Mouse (Mus musculus): Measurements from ENCODE around the gene Trpc4. TPM values are rescaled to one million over a fixed set of nuclear protein-coding genes. Genes with fewer than 3 reads are reported as not detected.

The Trpc4 gene
- polyA plus RNA-seq, 1 experiment from 2014 or later: 2.6 TPM

DNA sequence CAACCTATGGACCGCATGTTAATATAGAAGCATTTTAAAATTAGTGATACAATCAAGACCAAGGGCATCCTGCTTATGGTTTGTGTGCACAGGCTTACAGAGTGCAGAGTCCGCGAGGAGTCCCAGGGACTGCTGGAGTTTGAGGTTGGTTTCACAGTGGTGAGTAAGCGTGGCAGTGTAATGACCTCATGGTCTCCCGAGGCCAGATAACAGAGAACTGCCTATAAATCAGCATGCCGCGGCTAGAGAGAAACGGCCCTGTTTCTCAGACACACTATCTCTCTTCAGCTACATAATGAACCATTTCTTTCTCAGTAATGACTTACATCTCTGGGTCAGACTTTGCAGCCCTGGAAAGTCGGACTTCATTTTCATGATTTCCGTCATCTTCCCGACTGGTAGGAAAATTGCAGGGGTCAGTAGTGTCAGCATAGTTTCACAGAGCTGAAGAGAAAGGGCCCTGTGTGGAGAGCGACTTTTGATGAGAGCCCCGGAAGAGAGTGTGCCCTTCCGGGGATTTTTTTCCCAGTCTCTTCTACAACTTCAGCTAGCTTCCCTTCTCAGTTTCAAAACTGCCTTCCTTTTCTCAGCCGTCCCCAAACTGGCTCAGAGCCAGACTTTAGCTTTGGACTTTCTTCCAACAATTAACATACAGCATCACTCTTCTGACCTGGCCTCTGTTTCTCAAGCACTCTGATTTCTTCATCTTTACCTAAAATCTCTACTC lies 202.8 kb downstream of the Trpc4 start:
- peaks cover 15% of the 10 kb centered on the region for H3K4me1 ChIP-seq (ENCODE audit: control insufficient read depth, insufficient read depth, low read length)
- 15% methylated on average over 15 of the region's 15 CpGs for WGBS
- no peaks in the 10 kb centered on the region for H3K36me3 ChIP-seq (ENCODE audit: control insufficient read depth, insufficient read depth, low read length)
- H3K27me3 ChIP-seq (replicated peaks; ENCODE audit: control insufficient read depth, insufficient read depth, low read length): no peaks in the 10 kb centered on the region
- peak overlapping the region; percentile 30; the same call in 1 of the 2 replicates for H3K9ac ChIP-seq (ENCODE audit: low read depth, low read length)
- peak; percentile 98 for ATAC-seq
- H3K9me3 ChIP-seq (ENCODE audit: control insufficient read depth, low read length): no peaks in the 10 kb centered on the region
- H3K27ac ChIP-seq (ENCODE audit: low read length): peak overlapping the region; percentile 34
- peak overlapping the region; percentile 25 for H3K4me3 ChIP-seq (ENCODE audit: low read length)
- peak overlapping the region; percentile 49 for H3K4me2 ChIP-seq (ENCODE audit: low read depth, low read length)

DNA sequence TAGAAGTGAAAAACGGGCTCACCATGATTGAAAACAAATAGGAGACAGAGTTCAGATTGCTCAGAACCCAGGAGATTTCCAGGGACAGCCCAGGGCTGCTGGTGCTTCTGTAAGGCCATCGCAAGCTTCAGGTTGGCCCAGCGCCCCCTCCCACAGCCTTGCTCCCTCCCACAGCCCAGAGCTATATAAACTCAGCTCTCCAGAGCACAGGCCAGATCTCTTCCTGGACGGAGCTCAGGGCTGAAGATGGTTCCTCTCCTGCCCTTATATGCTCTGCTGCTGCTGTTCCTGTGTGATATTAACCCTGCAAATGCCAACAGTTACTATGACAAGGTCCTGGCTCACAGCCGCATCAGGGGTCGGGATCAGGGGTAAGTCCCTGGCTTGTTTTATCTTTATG lies 205.1 kb downstream of the Trpc4 start, which contains the start of gene Postn:
Gene Postn, plus strand, starts transcription at position 213 of the 400 bp plus-strand sequence.
- 33% methylated on average over 6 of the region's 6 CpGs for WGBS
- peak within 1 kb of the TSS; percentile 21; the same call in 1 of the 2 replicates for H3K9ac ChIP-seq (ENCODE audit: low read depth, low read length)
- peak within 1 kb of the TSS; percentile 34 for H3K4me3 ChIP-seq (ENCODE audit: low read length)
- H3K27me3 ChIP-seq (replicated peaks; ENCODE audit: control insufficient read depth, insufficient read depth, low read length): no peaks in the 10 kb centered on the region
- H3K4me2 ChIP-seq (ENCODE audit: low read depth, low read length): peak within 1 kb of the TSS; percentile 42
- no peaks in the 10 kb centered on the region for H3K9me3 ChIP-seq (ENCODE audit: control insufficient read depth, low read length)
- 0 out of 2 replicates have a peak within 1 kb of the TSS, but pooled peaks have one; percentile 33 for H3K27ac ChIP-seq (ENCODE audit: low read length)
- H3K36me3 ChIP-seq (ENCODE audit: control insufficient read depth, insufficient read depth, low read length): no peaks in the 10 kb centered on the region
- H3K4me1 ChIP-seq (ENCODE audit: control insufficient read depth, insufficient read depth, low read length): peaks cover 15% of the 10 kb centered on the region
- ATAC-seq: peak; percentile 36; the same call in 1 of the 2 replicates

DNA sequence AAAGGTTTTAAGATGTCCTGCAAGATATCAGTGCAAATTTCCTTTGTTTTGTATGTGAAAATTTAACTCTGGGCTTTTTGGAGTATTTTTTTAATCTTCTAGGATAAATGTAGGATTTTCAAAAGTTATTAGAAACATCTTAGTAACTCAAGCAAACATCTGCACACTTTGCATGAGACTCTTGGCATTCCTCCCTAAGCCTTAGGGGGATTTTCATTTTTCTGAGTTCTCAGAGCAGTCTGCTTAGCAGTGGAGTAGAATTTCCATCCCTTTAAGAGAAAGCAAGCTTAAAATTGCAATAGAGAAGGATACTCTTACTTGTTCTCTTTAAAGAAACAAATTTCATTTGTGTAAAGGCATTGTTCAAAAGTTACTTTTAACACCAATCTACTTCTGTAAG lies 205.8 kb downstream of the Trpc4 start:
- Histone ChIP-seq H3K27me3 (replicated peaks; ENCODE audit: control insufficient read depth, insufficient read depth, low read length) (no peaks in the 10 kb centered on the region), H3K36me3 (ENCODE audit: control insufficient read depth, insufficient read depth, low read length) (no peaks in the 10 kb centered on the region), H3K9me3 (ENCODE audit: control insufficient read depth, low read length) (no peaks in the 10 kb centered on the region), H3K4me3 (ENCODE audit: low read length) (peak overlapping the region; percentile 19), H3K27ac (ENCODE audit: low read length) (0 out of 2 replicates have a peak overlapping the region, but pooled peaks have one; percentile 33), H3K4me1 (ENCODE audit: control insufficient read depth, insufficient read depth, low read length) (peaks cover 15% of the 10 kb centered on the region), H3K4me2 (ENCODE audit: low read depth, low read length) (0 out of 2 replicates have a peak overlapping the region, but pooled peaks have one; percentile 0), H3K9ac (ENCODE audit: low read depth, low read length) (no peak overlapping the region)
- ATAC-seq: no peak

Other genes starting within 250 kb of the Trpc4 start
- gene Postn, start 205.1 kb downstream of the Trpc4 start, polyA plus RNA-seq (2015; fragmentation: Nextera tagmentation; extraction: Ambion mirVana): 110 and 116 TPM in 2 replicates